Mouse (Mus musculus) cerebellum, adult 2 months (tissue): ENCODE data around the gene Gm5485.

Experiments
- CTCF ChIP-seq: fragments of 200-500 bp; IDR thresholded peaks from 2 replicates; pipeline ENCODE4 v1.5.1; 2011; ENCODE audit warnings: low read depth, mild to moderate bottlenecking, control low read depth, low read length, moderate library complexity, borderline replicate concordance; ENCODE audit not compliant: insufficient read depth
- POLR2A ChIP-seq: fragments of 200-500 bp; IDR thresholded peaks from 2 replicates; pipeline ENCODE4 v1.6.1; 2011; ENCODE audit warnings: low read length, control low read depth, borderline replicate concordance; ENCODE audit not compliant: insufficient read depth

GRCm38 (mm10) chr16:48404009-48404408 lies 8.2 kb downstream of the Gm5485 start:
- TF ChIP-seq POLR2A = no peak
- no peak for TF ChIP-seq CTCF
